Mouse (Mus musculus) lung, adult 2 months (tissue): ENCODE measurements around the gene Dnttip1.

Source experiments
- CTCF ChIP-seq: fragments of 200-500 bp; IDR thresholded peaks from 2 replicates; pipeline ENCODE4 v1.5.1; 2011; ENCODE audit warnings: mild to moderate bottlenecking, low read length, control low read depth; ENCODE audit not compliant: insufficient read depth
- POLR2A ChIP-seq: fragments of 200-500 bp; IDR thresholded peaks from 2 replicates; pipeline ENCODE4 v1.6.1; 2011; ENCODE audit warnings: low read depth, mild to moderate bottlenecking, control low read depth, low read length, borderline replicate concordance; ENCODE audit errors: extremely low read depth

DNA sequence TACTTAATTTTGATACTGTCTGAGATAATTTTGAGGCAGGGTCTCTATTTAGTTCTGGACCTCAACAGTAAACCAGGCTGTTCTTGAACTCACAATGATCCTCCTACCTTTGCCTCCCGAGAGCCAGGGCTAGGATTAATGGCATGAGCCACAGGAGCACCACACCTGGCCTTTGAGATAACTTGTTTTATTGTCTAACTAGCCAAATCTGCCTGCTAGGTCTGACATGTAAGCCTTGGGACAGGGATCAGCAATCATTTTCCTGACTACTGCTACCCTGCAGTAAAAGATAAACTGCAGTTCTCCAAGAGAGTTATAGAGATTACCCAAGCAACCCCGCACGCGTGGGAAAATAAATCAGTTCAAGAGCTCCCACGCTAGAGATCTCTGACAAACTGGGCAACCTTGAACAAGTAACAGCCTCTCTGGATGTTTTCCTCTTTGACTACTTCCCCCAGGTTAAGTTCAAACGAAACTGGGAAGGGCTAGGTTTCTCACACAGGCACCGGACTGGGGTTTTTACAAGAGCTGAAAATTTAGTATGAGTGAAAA, 39.2 kb downstream of the Dnttip1 start:
- no peak for TF ChIP-seq CTCF
- TF ChIP-seq POLR2A, result no peak
